Comparison of ENCODE assay signal across 9 mouse cellular contexts in the genomic region with DNA sequence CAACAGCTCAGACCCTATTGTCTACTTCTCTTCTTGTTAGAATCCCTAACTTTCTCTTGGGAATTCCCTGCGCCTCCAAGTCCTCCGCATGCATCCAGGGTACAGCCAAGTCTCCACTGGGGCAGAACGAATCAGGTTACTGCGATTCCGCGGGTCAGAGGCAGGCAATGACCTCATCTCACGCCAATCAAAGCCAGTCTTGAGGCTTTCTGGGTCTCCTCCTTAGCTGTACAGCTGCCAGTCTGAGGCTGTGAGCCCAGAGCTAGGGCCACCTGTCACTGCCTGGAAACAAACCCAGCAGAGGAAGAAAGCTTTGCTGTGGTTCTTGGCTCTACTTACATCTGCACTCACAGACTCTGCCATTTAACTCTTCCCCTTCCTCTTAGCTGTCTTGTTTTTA. TPM values are rescaled to one million over a fixed set of nuclear protein-coding genes. Genes with fewer than 3 reads are reported as not detected.
DNase-seq lines count a peak whose midpoint lies in the region; TF ChIP-seq lines count a peak whose summit lies in the region.
"Had no signal": no experiment of that assay in that cellular context is flagged by ENCODE, and none has a peak within 500 bp of the region (broad histone marks: within the 10 kb centered on the region; RNA-seq: fewer than 3 reads in every experiment).

No protein-coding gene starts in this region.

- peak; percentile 41 to 63 for DNase-seq in cerebellum, adult 2 months
- DNase-seq in cerebellum, adult 8-10 months, result no peak
- peak; percentile 36 for DNase-seq in testis, postnatal 10 days (ENCODE audit: low spot score)
- DNase-seq in testis, postnatal 14 days (ENCODE audit: low spot score), result no peak
- DNase-seq in limb, embryonic 10.5 days (ENCODE audit: low spot score), result peak; percentile 27
- DNase-seq in c-Kit-positive CD71-positive TER-119-positive erythroid progenitor cells, embryonic 14.5 days (ENCODE audit: low spot score), result no peak
- DNase-seq in urinary bladder, adult 18-20 months (ENCODE audit: low spot score in 2 of 2), result no peak
- DNase-seq in layer of hippocampus, adult 11-12 months (ENCODE audit: low spot score), result no peak

- no peak for TF ChIP-seq CTCF in cerebellum, adult 2 months (IDR thresholded peaks at IDR 0.05; ENCODE audit: borderline replicate concordance, insufficient read depth, low read depth, low read length)

- no peak for TF ChIP-seq POLR2A in cerebellum, adult 2 months (IDR thresholded peaks at IDR 0.05; ENCODE audit: borderline replicate concordance, insufficient read depth, low read length)

- H3K27ac ChIP-seq in cerebellum, adult 2 months (ENCODE audit: insufficient read depth, low read length), result no peak overlapping the region
- no peak overlapping the region for H3K27ac ChIP-seq in limb, embryonic 10.5 days

- H3K9me3 ChIP-seq in limb, embryonic 10.5 days (replicated peaks), result peaks cover 8% of the 10 kb centered on the region

- no peaks in the 10 kb centered on the region for H3K36me3 ChIP-seq in limb, embryonic 10.5 days

- H3K4me3 ChIP-seq in cerebellum, adult 2 months (replicated peaks; ENCODE audit: insufficient read depth, low read depth, low read length), result no peak overlapping the region
- no peak overlapping the region for H3K4me3 ChIP-seq in limb, embryonic 10.5 days

- H3K4me1 ChIP-seq in cerebellum, adult 2 months (ENCODE audit: control insufficient read depth, insufficient read depth, low read length), result peaks cover 5% of the 10 kb centered on the region
- peaks cover 6% of the 10 kb centered on the region for H3K4me1 ChIP-seq in limb, embryonic 10.5 days

- H3K27me3 ChIP-seq in cerebellum, adult 2 months (ENCODE audit: control insufficient read depth, insufficient read depth, low read length), result no peaks in the 10 kb centered on the region
- H3K27me3 ChIP-seq in limb, embryonic 10.5 days (ENCODE audit: low read depth, poor library complexity, severe bottlenecking), result peaks cover 17% of the 10 kb centered on the region

- WGBS in cerebellum, adult 2 months, result 3% methylated on average over 7 of the region's 7 CpGs
- WGBS in limb, embryonic 10.5 days, result 52% methylated on average over 7 of the region's 7 CpGs

RNA-seq across cellular contexts. Expression of a gene that starts 21.5 kb away (rescaled TPM):
- 26.9 and 28.2 TPM in 2 replicates for polyA plus RNA-seq in cerebellum, adult 2 months (2012; rRNA removed)
- polyA plus RNA-seq in limb, embryonic 10.5 days (2016; fragmentation: Nextera tagmentation; extraction: Ambion mirVana), result 6.7 and 10.6 TPM in 2 replicates

RNA-seq across cellular contexts. Expression of a gene that starts 39.9 kb away (rescaled TPM):
- 41.6 and 43.7 TPM in 2 replicates for polyA plus RNA-seq in cerebellum, adult 2 months (2012; rRNA removed)
- 46.1 and 61.2 TPM in 2 replicates for polyA plus RNA-seq in limb, embryonic 10.5 days (2016; fragmentation: Nextera tagmentation; extraction: Ambion mirVana)

RNA-seq across cellular contexts. Expression of a gene that starts 41.3 kb away (rescaled TPM):
- 0.38 TPM in 1 of 2 replicates, not detected in the other for polyA plus RNA-seq in cerebellum, adult 2 months (2012; rRNA removed)
- polyA plus RNA-seq in limb, embryonic 10.5 days (2016; fragmentation: Nextera tagmentation; extraction: Ambion mirVana), result not detected in 2 replicates
- polyA plus RNA-seq: neural tube, embryonic 14.5 days had no signal

RNA-seq across cellular contexts. Expression of a gene that starts 57.7 kb away (rescaled TPM):
- polyA plus RNA-seq in cerebellum, adult 2 months (2012; rRNA removed), result 56.7 and 64.1 TPM in 2 replicates
- 7.9 and 10.4 TPM in 2 replicates for polyA plus RNA-seq in limb, embryonic 10.5 days (2016; fragmentation: Nextera tagmentation; extraction: Ambion mirVana)

Comparison
In these comparisons a context has a peak if more than half of its experiments do, and no peak if none do; other contexts are left out.
1. DNase-seq: peak in cerebellum, adult 2 months (2 of 2), testis, postnatal 10 days (single experiment) and limb, embryonic 10.5 days (single experiment); none in cerebellum, adult 8-10 months (single experiment), testis, postnatal 14 days (single experiment), c-Kit-positive CD71-positive TER-119-positive erythroid progenitor cells, embryonic 14.5 days (single experiment), urinary bladder, adult 18-20 months (0 of 2) and layer of hippocampus, adult 11-12 months (single experiment).